ENCODE assay signal across 19 mouse cellular contexts in genomic region chr11:24251516-24251915, GRCm38 (mm10).
DNase-seq lines count a peak whose midpoint lies in the region; ATAC-seq and TF ChIP-seq lines count a peak whose summit lies in the region.
"Had no signal": no experiment of that assay in that cellular context is flagged by ENCODE, and none has a peak within 500 bp of the region (broad histone marks: within the 10 kb centered on the region; RNA-seq: fewer than 3 reads in every experiment).

No protein-coding gene starts in this region.

- no peaks in the 10 kb centered on the region for H3K27me3 ChIP-seq in liver, adult 2 months (ENCODE audit: control insufficient read depth, insufficient read depth, low read length)
- H3K27me3 ChIP-seq in midbrain, embryonic 13.5 days = no peaks in the 10 kb centered on the region
- H3K27me3 ChIP-seq in hindbrain, embryonic 14.5 days (ENCODE audit: control insufficient read depth, insufficient read depth, low read length) = no peaks in the 10 kb centered on the region
- H3K27me3 ChIP-seq: embryonic facial prominence, embryonic 15.5 days; hindbrain, embryonic 13.5 days; liver, embryonic 15.5 days; neural tube, embryonic 15.5 days; stomach, embryonic 15.5 days had no signal

- H3K9me3 ChIP-seq in midbrain, embryonic 13.5 days = no peaks in the 10 kb centered on the region
- H3K9me3 ChIP-seq in hindbrain, embryonic 14.5 days (ENCODE audit: control insufficient read depth, low read length) = no peaks in the 10 kb centered on the region
- H3K9me3 ChIP-seq: embryonic facial prominence, embryonic 15.5 days; hindbrain, embryonic 13.5 days; limb, embryonic 12.5 days; liver, embryonic 15.5 days; neural tube, embryonic 15.5 days; stomach, embryonic 15.5 days had no signal

- no peaks in the 10 kb centered on the region for H3K79me2 ChIP-seq in liver, adult 2 months (ENCODE audit: control insufficient read depth, insufficient read depth, low read length)

- no peak overlapping the region for H3K4me3 ChIP-seq in liver, adult 2 months (ENCODE audit: insufficient read depth, low read depth, low read length)
- H3K4me3 ChIP-seq in midbrain, embryonic 13.5 days (replicated peaks) = no peak overlapping the region
- H3K4me3 ChIP-seq in hindbrain, embryonic 14.5 days (replicated peaks; ENCODE audit: low read length) = no peak overlapping the region
- H3K4me3 ChIP-seq: embryonic facial prominence, embryonic 15.5 days; hindbrain, embryonic 13.5 days; limb, embryonic 12.5 days; liver, embryonic 15.5 days; neural tube, embryonic 15.5 days; stomach, embryonic 15.5 days had no signal

- TF ChIP-seq CTCF in liver, adult 2 months (IDR thresholded peaks at IDR 0.05; ENCODE audit: low read depth, low read length) = no peak

- 53% methylated on average over 5 of the region's 5 CpGs for whole genome bisulfite sequencing in liver, adult 2 months
- WGBS in midbrain, embryonic 13.5 days = 41% methylated on average over 5 of the region's 5 CpGs
- WGBS in hindbrain, embryonic 14.5 days = 57% methylated on average over 5 of the region's 5 CpGs

- no peak overlapping the region for H3K4me2 ChIP-seq in midbrain, embryonic 13.5 days (replicated peaks)
- no peak overlapping the region for H3K4me2 ChIP-seq in hindbrain, embryonic 14.5 days (replicated peaks)
- H3K4me2 ChIP-seq: embryonic facial prominence, embryonic 15.5 days; heart, embryonic 11.5 days; hindbrain, embryonic 13.5 days; limb, embryonic 12.5 days; liver, embryonic 15.5 days; neural tube, embryonic 15.5 days; stomach, embryonic 15.5 days had no signal

- no peaks in the 10 kb centered on the region; the same call in 1 of the 2 replicates for H3K4me1 ChIP-seq in liver, adult 2 months (ENCODE audit: control insufficient read depth, insufficient read depth, low read length)
- peaks cover 9% of the 10 kb centered on the region for H3K4me1 ChIP-seq in midbrain, embryonic 13.5 days (replicated peaks)
- no peaks in the 10 kb centered on the region for H3K4me1 ChIP-seq in hindbrain, embryonic 14.5 days (replicated peaks; ENCODE audit: control insufficient read depth, insufficient read depth, low read length)
- H3K4me1 ChIP-seq: embryonic facial prominence, embryonic 15.5 days; hindbrain, embryonic 13.5 days; liver, embryonic 15.5 days; stomach, embryonic 15.5 days had no signal

- no peak overlapping the region for H3K9ac ChIP-seq in liver, adult 2 months (ENCODE audit: low read depth, low read length)
- H3K9ac ChIP-seq in midbrain, embryonic 13.5 days (replicated peaks) = no peak overlapping the region
- no peak overlapping the region for H3K9ac ChIP-seq in hindbrain, embryonic 14.5 days
- H3K9ac ChIP-seq: embryonic facial prominence, embryonic 15.5 days; hindbrain, embryonic 13.5 days; limb, embryonic 12.5 days; liver, embryonic 15.5 days; neural tube, embryonic 15.5 days; stomach, embryonic 15.5 days had no signal

- TF ChIP-seq POLR2A in liver, adult 2 months (IDR thresholded peaks at IDR 0.05; ENCODE audit: extremely low read depth, insufficient read depth, low read length) = no peak

- H3K27ac ChIP-seq in liver, adult 2 months (replicated peaks; ENCODE audit: insufficient read depth, low read depth, low read length) = no peak overlapping the region
- H3K27ac ChIP-seq in midbrain, embryonic 13.5 days = no peak overlapping the region
- H3K27ac ChIP-seq in hindbrain, embryonic 14.5 days = no peak overlapping the region
- H3K27ac ChIP-seq: embryonic facial prominence, embryonic 15.5 days; hindbrain, embryonic 13.5 days; limb, embryonic 12.5 days; liver, embryonic 15.5 days; neural tube, embryonic 15.5 days; stomach, embryonic 15.5 days had no signal

- no peaks in the 10 kb centered on the region for H3K36me3 ChIP-seq in liver, adult 2 months (ENCODE audit: control insufficient read depth, insufficient read depth, low read length)
- H3K36me3 ChIP-seq in midbrain, embryonic 13.5 days = no peaks in the 10 kb centered on the region
- H3K36me3 ChIP-seq in hindbrain, embryonic 14.5 days (replicated peaks; ENCODE audit: control insufficient read depth, insufficient read depth) = no peaks in the 10 kb centered on the region
- H3K36me3 ChIP-seq: embryonic facial prominence, embryonic 15.5 days; hindbrain, embryonic 13.5 days; limb, embryonic 12.5 days; liver, embryonic 15.5 days; neural tube, embryonic 15.5 days; stomach, embryonic 15.5 days had no signal

- peak; percentile 66 for DNase-seq in heart, adult 11 months
- DNase-seq in heart, postnatal 4 days = no peak
- peak; percentile 13 for DNase-seq in liver, adult 2 months (ENCODE audit: extremely low read depth, low read depth, low spot score)
- no peak for DNase-seq in liver
- peak; percentile 5 to 39 for DNase-seq in kidney, postnatal 25 days
- DNase-seq in hindbrain, embryonic 14.5 days (ENCODE audit: low spot score) = no peak
- DNase-seq: adrenal gland, adult 2 months; cerebellum, postnatal 36 days; heart, postnatal 14 days; lung, postnatal 10 days; thymus, adult 18-20 months had no signal

- ATAC-seq in midbrain, embryonic 13.5 days = 0 out of 2 replicates have a peak, but pooled peaks have one; percentile 53
- no peak for ATAC-seq in hindbrain, embryonic 14.5 days (ENCODE audit: low FRiP score)

Comparison
In these comparisons a context has a peak if more than half of its experiments do, and no peak if none do; other contexts are left out.
1. DNase-seq: peak in heart, adult 11 months (single experiment), liver, adult 2 months (single experiment) and kidney, postnatal 25 days (2 of 2); none in heart, postnatal 4 days (single experiment), liver (single experiment) and hindbrain, embryonic 14.5 days (single experiment).